Mouse (Mus musculus) adrenal gland, postnatal 10 days (tissue): ENCODE results near the gene Tmem52. TPM values are rescaled to one million over a fixed set of nuclear protein-coding genes. Genes with fewer than 3 reads are reported as not detected.

Experiments
- DNase-seq: peaks from one replicate; pipeline ENCODE4 v3.0.0; 2021; ENCODE audit warnings: mixed read lengths
- total RNA-seq, 2 experiments: library from RNA; stranded (reverse); gene quantifications; 2 replicates each; pipeline ENCODE4 v1.2.3; 2021

Gene Tmem52
- total RNA-seq, 2 experiments from 2014 or later, result 14.9 to 17.5 TPM

DNA sequence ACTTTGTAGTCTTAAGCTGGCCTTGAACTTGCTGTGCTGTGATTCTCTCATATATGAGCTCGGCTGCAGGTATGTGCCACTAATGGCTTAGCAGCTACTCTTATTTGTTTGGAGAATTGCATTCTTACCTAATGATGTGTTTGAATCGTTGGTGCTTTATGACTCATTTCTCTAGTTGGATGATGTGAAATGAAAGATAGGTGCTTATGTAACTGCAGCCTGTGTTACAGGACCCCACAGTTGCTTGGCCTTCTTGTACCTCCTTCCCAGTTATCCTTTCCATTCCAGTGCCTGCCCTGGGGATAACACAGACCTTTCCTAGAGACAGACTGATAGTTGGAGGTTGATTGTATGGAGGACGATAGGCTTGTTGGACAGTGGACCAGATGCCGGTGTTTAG lies 39.7 kb downstream of the Tmem52 start:
- no peak for DNase-seq

DNA sequence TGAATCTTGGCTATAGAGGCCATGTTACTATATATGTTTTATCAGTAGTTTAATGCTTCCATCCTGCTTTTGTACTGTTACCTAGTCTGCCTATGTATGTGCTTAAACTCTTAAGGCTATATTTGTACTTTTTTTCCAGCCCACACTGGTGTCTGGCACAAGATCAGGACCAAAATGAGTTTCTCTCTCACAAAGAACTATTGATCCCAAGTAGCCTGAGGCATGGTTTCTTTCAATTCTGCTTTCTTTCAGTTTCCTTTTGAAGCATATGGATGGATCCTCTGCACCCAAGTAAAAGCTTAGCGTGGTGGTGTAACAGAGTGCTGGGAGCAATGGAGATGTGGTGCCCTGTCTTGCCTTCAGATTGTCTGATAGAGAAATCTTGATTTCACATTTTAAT lies 42.1 kb downstream of the Tmem52 start:
- no peak for DNase-seq

DNA sequence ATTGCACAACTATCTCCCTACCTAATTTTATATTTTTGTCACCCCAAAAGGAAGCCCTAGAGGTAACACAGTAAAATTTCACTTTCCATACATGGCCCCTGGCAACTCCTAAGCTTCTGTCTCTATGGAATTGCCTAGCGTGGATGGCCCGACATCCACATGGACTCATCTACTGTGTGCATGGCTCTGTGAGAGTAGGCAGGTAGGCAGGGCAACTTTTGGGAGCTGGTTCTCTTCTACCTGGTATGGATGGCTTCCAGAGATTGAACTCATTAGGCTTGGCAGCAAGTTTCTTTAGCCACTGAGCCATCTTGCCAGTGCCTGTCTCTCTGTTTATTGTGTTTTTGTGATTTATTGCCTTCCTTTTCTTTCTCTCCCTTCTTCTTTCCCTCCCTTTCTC lies 45.9 kb downstream of the Tmem52 start:
- DNase-seq, result no peak

DNA sequence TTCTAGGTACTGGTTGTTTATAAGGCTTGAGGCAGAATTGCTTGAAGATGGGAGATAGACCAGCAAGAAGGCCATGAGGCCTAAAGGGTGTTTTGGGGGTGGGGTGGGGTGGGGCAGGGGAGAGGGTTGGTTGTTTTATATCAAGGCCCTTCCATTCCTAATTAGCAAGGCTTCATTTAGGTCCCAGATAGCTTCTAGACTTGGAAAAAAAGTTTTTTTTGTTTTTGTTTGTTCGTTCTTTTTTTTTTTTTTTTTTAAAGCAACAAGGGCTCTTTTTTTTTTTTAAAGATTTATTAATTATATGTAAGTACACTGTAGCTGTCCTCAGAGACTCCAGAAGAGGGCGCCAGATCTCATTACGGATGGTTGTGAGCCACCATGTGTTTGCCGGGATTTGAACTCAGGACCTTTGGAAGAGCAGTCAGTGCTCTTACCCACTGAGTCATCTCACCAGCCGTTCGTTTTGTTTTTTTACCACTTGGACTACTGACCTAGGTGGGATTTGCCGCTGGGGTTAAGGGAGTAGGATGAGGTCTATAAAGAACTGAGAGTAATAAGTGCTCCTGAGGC lies 49.1 kb downstream of the Tmem52 start:
- no peak for DNase-seq

Other genes starting within 250 kb of the Tmem52 start
- 10 to 100 TPM; 65.3 to 80.4 TPM for gene Ski, start 246.5 kb upstream of the Tmem52 start, total RNA-seq
- 10 to 100 TPM; 41.1 to 47.3 TPM for gene Faap20, start 219.3 kb upstream of the Tmem52 start, total RNA-seq
- gene Prkcz, start 107.8 kb upstream of the Tmem52 start, total RNA-seq, result 1 to 10 TPM; 5.3 to 6.9 TPM
- gene Gabrd, start 71.0 kb upstream of the Tmem52 start, total RNA-seq, result under 1 TPM; 0.21 to 0.45 TPM
- gene Cfap74, start 59.9 kb upstream of the Tmem52 start, total RNA-seq, result 1 to 10 TPM in 1 of 2 experiments, under 1 TPM in 1; 0.48 to 1.1 TPM
- gene Gnb1, start 22.2 kb downstream of the Tmem52 start, total RNA-seq, result 100 to 1,000 TPM; 375 to 395 TPM
- gene Nadk, start 93.3 kb downstream of the Tmem52 start, total RNA-seq, result 100 to 1,000 TPM; 181 to 185 TPM
- gene Slc35e2, start 132.3 kb downstream of the Tmem52 start, total RNA-seq, result 10 to 100 TPM; 25.2 to 26.7 TPM
- gene Cdk11b, start 155.7 kb downstream of the Tmem52 start, total RNA-seq, result 10 to 100 TPM; 34.6 to 38.3 TPM
- not detected for gene Gm10563, start 176.3 kb downstream of the Tmem52 start, total RNA-seq
- gene Mmp23, start 184.3 kb downstream of the Tmem52 start, total RNA-seq, result 10 to 100 TPM; 16.6 to 18.9 TPM
- 10 to 100 TPM; 36.3 to 40.4 TPM for gene Mib2, start 200.1 kb downstream of the Tmem52 start, total RNA-seq
- gene Fndc10, start 225.2 kb downstream of the Tmem52 start, total RNA-seq, result 10 to 100 TPM; 36.3 to 49.0 TPM
- gene Ssu72, start 235.7 kb downstream of the Tmem52 start, total RNA-seq, result 10 to 100 TPM; 86.5 to 90.9 TPM